Mouse (Mus musculus) embryonic facial prominence, embryonic 11.5 days (tissue): ENCODE measurements around the gene Egr4. TPM values are rescaled to one million over a fixed set of nuclear protein-coding genes. Genes with fewer than 3 reads are reported as not detected.

ENCODE experiments used
- ATAC-seq: fragments of 200-750 bp; cut with Nextera tagmentation; replicated peaks from 2 replicates; pipeline ENCODE4 v1.8.0; 2017; ENCODE audit warnings: low read depth; ENCODE audit not compliant: insufficient number of reproducible peaks, low FRiP score, low TSS enrichment
- DNase-seq: peaks from one replicate; pipeline ENCODE4 v3.0.0-alpha.2; 2015; ENCODE audit warnings: low spot score
- H3K27ac ChIP-seq: fragments of 300-500 bp; sonication (generic); replicated peaks from 2 replicates; pipeline ENCODE4 v1.5.1; 2014; ENCODE audit warnings: mild to moderate bottlenecking, low read depth, low read length, control low read depth
- H3K27me3 ChIP-seq: fragments of 300-500 bp; sonication (generic); 2 replicates; pipeline ENCODE4 v1.6.1; 2014; ENCODE audit warnings: mild to moderate bottlenecking, low read length, moderate library complexity, mixed read lengths; ENCODE audit not compliant: control insufficient read depth, insufficient read depth
- H3K36me3 ChIP-seq: fragments of 300-500 bp; sonication (generic); replicated peaks from 2 replicates; pipeline ENCODE4 v1.6.1; 2014; ENCODE audit warnings: low read depth, mild to moderate bottlenecking, low read length, moderate library complexity, mixed read lengths; ENCODE audit not compliant: control insufficient read depth, insufficient read depth
- H3K4me1 ChIP-seq: fragments of 300-500 bp; sonication (generic); 2 replicates; pipeline ENCODE4 v1.6.1; 2014; ENCODE audit warnings: low read length, mixed read lengths; ENCODE audit not compliant: control insufficient read depth, insufficient read depth
- H3K4me2 ChIP-seq: fragments of 300-500 bp; sonication (generic); 2 replicates; pipeline ENCODE4 v1.6.1; 2014; ENCODE audit warnings: low read depth, mild to moderate bottlenecking, control low read depth, low read length, moderate library complexity
- H3K4me3 ChIP-seq: fragments of 300-500 bp; sonication (generic); 2 replicates; pipeline ENCODE4 v1.5.1; 2014; ENCODE audit warnings: low read depth, low read length, control low read depth
- H3K9ac ChIP-seq: fragments of 300-500 bp; sonication (generic); replicated peaks from 2 replicates; pipeline ENCODE4 v1.6.1; 2014; ENCODE audit warnings: mild to moderate bottlenecking, control low read depth, low read length
- H3K9me3 ChIP-seq: fragments of 300-500 bp; sonication (generic); replicated peaks from 2 replicates; pipeline ENCODE4 v1.6.1; 2016; ENCODE audit warnings: mild to moderate bottlenecking, low read length, inconsistent platforms, mixed read lengths; ENCODE audit not compliant: control insufficient read depth
- WGBS: fragments of 180-500 bp; shearing (Covaris S2); extraction: QIAGEN DNeasy Blood & Tissue Kit; methylation state at CpG from one replicate; pipeline ENCODE4 v1.1.7; 2014; 5-methylcytosine and 5-hydroxymethylcytosine counted together
- polyA plus RNA-seq: library from polyadenylated mRNA; unstranded; fragments of >200 nt; fragmentation: Nextera tagmentation; extraction: Ambion mirVana; gene quantifications from 2 replicates; pipeline ENCODE4 v1.2.1, GENCODE M21; 2014

Gene Egr4
- polyA plus RNA-seq, 1 experiment from 2014 or later: not detected

- Histone ChIP-seq H3K4me3 (no peak overlapping the region), H3K9me3 (no peaks in the 10 kb centered on the region), H3K4me1 (peaks cover 1% of the 10 kb centered on the region; the same call in 1 of the 2 replicates), H3K36me3 (no peaks in the 10 kb centered on the region), H3K9ac (no peak overlapping the region), H3K27ac (no peak overlapping the region), H3K4me2 (no peak overlapping the region), H3K27me3 (peaks cover 16% of the 10 kb centered on the region)
- ATAC-seq: no peak
- 69% methylated on average over 3 of the region's 3 CpGs for WGBS
- DNase-seq: no peak
Measured at GRCm38 (mm10) chr6:85489717-85490116, 23.7 kb downstream of the Egr4 start.

GRCm38 (mm10) chr6:85488510-85488909, 24.9 kb downstream of the Egr4 start:
- Histone ChIP-seq H3K4me1 (peaks cover 2% of the 10 kb centered on the region; the same call in 1 of the 2 replicates), H3K4me3 (no peak overlapping the region), H3K27ac (no peak overlapping the region), H3K9ac (no peak overlapping the region), H3K36me3 (no peaks in the 10 kb centered on the region), H3K4me2 (no peak overlapping the region), H3K9me3 (no peaks in the 10 kb centered on the region), H3K27me3 (peaks cover 29% of the 10 kb centered on the region)
- no peak for DNase-seq
- WGBS: 61% methylated on average over 4 of the region's 4 CpGs
- no peak; the same call in 1 of the 2 replicates for ATAC-seq

GRCm38 (mm10) chr6:85485738-85486137, 27.7 kb downstream of the Egr4 start:
- H3K9ac ChIP-seq: no peak overlapping the region
- no peak for DNase-seq
- H3K4me2 ChIP-seq: no peak overlapping the region
- no peak overlapping the region for H3K4me3 ChIP-seq
- no peak overlapping the region for H3K27ac ChIP-seq
- H3K27me3 ChIP-seq: peaks cover 36% of the 10 kb centered on the region
- H3K9me3 ChIP-seq: no peaks in the 10 kb centered on the region
- no peaks in the 10 kb centered on the region for H3K36me3 ChIP-seq
- no peak for ATAC-seq
- WGBS: 81% methylated on average over 2 of the region's 2 CpGs
- H3K4me1 ChIP-seq: peaks cover 2% of the 10 kb centered on the region; the same call in 1 of the 2 replicates

GRCm38 (mm10) chr6:85483843-85484721, 29.3 kb downstream of the Egr4 start:
- Histone ChIP-seq H3K27me3 (peaks cover 36% of the 10 kb centered on the region), H3K4me1 (peaks cover 2% of the 10 kb centered on the region; the same call in 1 of the 2 replicates), H3K4me3 (peak overlapping the region; percentile 33), H3K9ac (peak overlapping the region; percentile 25; the same call in 1 of the 2 replicates), H3K27ac (no peak overlapping the region), H3K4me2 (peak overlapping the region; percentile 57), H3K36me3 (no peaks in the 10 kb centered on the region), H3K9me3 (no peaks in the 10 kb centered on the region)
- WGBS: 3% methylated on average over 89 of the region's 92 CpGs
- ATAC-seq: no peak
- peak; percentile 46 for DNase-seq

GRCm38 (mm10) chr6:85480685-85481084, 32.7 kb downstream of the Egr4 start:
- Histone ChIP-seq H3K9ac (no peak overlapping the region), H3K36me3 (no peaks in the 10 kb centered on the region), H3K27me3 (peaks cover 34% of the 10 kb centered on the region), H3K4me1 (peaks cover 2% of the 10 kb centered on the region; the same call in 1 of the 2 replicates), H3K4me3 (no peak overlapping the region), H3K27ac (no peak overlapping the region), H3K4me2 (no peak overlapping the region), H3K9me3 (no peaks in the 10 kb centered on the region)
- ATAC-seq: no peak
- DNase-seq: no peak
- 69% methylated on average over 16 of the region's 16 CpGs for WGBS

GRCm38 (mm10) chr6:85479979-85480378, 33.4 kb downstream of the Egr4 start:
- H3K4me1 ChIP-seq: peaks cover 2% of the 10 kb centered on the region; the same call in 1 of the 2 replicates

GRCm38 (mm10) chr6:85478416-85478815, 35.0 kb downstream of the Egr4 start:
- DNase-seq: no peak
- Histone ChIP-seq H3K9ac (no peak overlapping the region), H3K9me3 (no peaks in the 10 kb centered on the region), H3K27me3 (peaks cover 13% of the 10 kb centered on the region; the same call in 1 of the 2 replicates), H3K4me2 (no peak overlapping the region), H3K4me3 (no peak overlapping the region), H3K36me3 (no peaks in the 10 kb centered on the region), H3K27ac (no peak overlapping the region), H3K4me1 (no peaks in the 10 kb centered on the region)
- ATAC-seq: no peak
- WGBS: 34% methylated on average over 14 of the region's 14 CpGs

More at GRCm38 (mm10) chr6:85479979-85480378, 33.4 kb downstream of the Egr4 start:
- Histone ChIP-seq H3K4me2 (no peak overlapping the region), H3K27me3 (peaks cover 28% of the 10 kb centered on the region), H3K36me3 (no peaks in the 10 kb centered on the region), H3K9ac (no peak overlapping the region), H3K27ac (no peak overlapping the region), H3K9me3 (no peaks in the 10 kb centered on the region), H3K4me3 (no peak overlapping the region)
- 79% methylated on average over 5 of the region's 5 CpGs for WGBS
- ATAC-seq: no peak
- DNase-seq: no peak

- Histone ChIP-seq H3K4me2 (no peak overlapping the region), H3K4me1 (no peaks in the 10 kb centered on the region), H3K9ac (no peak overlapping the region), H3K9me3 (no peaks in the 10 kb centered on the region), H3K27ac (no peak overlapping the region), H3K4me3 (no peak overlapping the region), H3K27me3 (peaks cover 6% of the 10 kb centered on the region; the same call in 1 of the 2 replicates), H3K36me3 (no peaks in the 10 kb centered on the region)
- WGBS: 37% methylated on average over 10 of the region's 10 CpGs
- ATAC-seq (0 out of 2 replicates have a peak, but pooled peaks have one; percentile 20), DNase-seq (peak; percentile 63)
Measured at GRCm38 (mm10) chr6:85477366-85477917, 35.9 kb downstream of the Egr4 start.
